Mouse (Mus musculus) heart, adult 2 months (tissue): Measurements from ENCODE around the gene Mpst. TPM values are rescaled to one million over a fixed set of nuclear protein-coding genes. Genes with fewer than 3 reads are reported as not detected.
A peak's percentile ranks its signal among the peaks of the same experiment; 100 is the strongest.

Experiments used
- DNase-seq, 2 experiments: peaks; one replicate each; pipeline ENCODE4 v3.0.0; 2021
- H3K27ac ChIP-seq: fragments of 200-600 bp; 2 replicates; pipeline ENCODE4 v1.8.1; 2022
- H3K27me3 ChIP-seq: fragments of 200-500 bp; 2 replicates; pipeline ENCODE4 v1.6.1; 2012; ENCODE audit warnings: mild to moderate bottlenecking, low read length, inconsistent platforms, mixed read lengths; ENCODE audit not compliant: control insufficient read depth, insufficient read depth
- H3K36me3 ChIP-seq: fragments of 200-500 bp; 2 replicates; pipeline ENCODE4 v1.6.1; 2012; ENCODE audit warnings: low read length, inconsistent platforms; ENCODE audit not compliant: control insufficient read depth, insufficient read depth
- H3K4me1 ChIP-seq: fragments of 200-500 bp; 2 replicates; pipeline ENCODE4 v1.6.1; 2011; ENCODE audit warnings: low read length; ENCODE audit not compliant: control insufficient read depth, insufficient read depth
- H3K4me3 ChIP-seq: fragments of 200-600 bp; 2 replicates; pipeline ENCODE4 v1.8.1; 2022
- H3K79me2 ChIP-seq: fragments of 200-500 bp; replicated peaks from 2 replicates; pipeline ENCODE4 v1.6.1; 2012; ENCODE audit warnings: mild to moderate bottlenecking, inconsistent platforms, low read length, moderate library complexity, mixed read lengths; ENCODE audit not compliant: control insufficient read depth, insufficient read depth
- H3K9ac ChIP-seq: fragments of 200-500 bp; 2 replicates; pipeline ENCODE4 v1.6.1; 2012; ENCODE audit warnings: low read depth, mild to moderate bottlenecking, control low read depth, inconsistent platforms, low read length, mixed read lengths
- CTCF ChIP-seq: fragments of 200-600 bp; IDR thresholded peaks from 2 replicates; pipeline ENCODE4 v1.8.1; 2022; ENCODE audit warnings: antibody characterized with exemption, mild to moderate bottlenecking, moderate library complexity
- EP300 ChIP-seq: fragments of 200-500 bp; IDR thresholded peaks from 2 replicates; pipeline ENCODE4 v1.6.1; 2011; ENCODE audit warnings: low read depth, low read length, control low read depth; ENCODE audit not compliant: insufficient read depth
- POLR2A ChIP-seq: fragments of 200-500 bp; IDR thresholded peaks from 2 replicates; pipeline ENCODE4 v1.6.1; 2011; ENCODE audit warnings: mild to moderate bottlenecking, low read depth, low read length, control low read depth; ENCODE audit not compliant: insufficient read depth
- WGBS: fragments of 180-500 bp; shearing (Covaris S2); methylation state at CpG from one replicate; pipeline ENCODE4 v1.1.7; 2018; 5-methylcytosine and 5-hydroxymethylcytosine counted together
- intact Hi-C: fragments of 180-260 bp; cut with DNase I; formaldehyde crosslinking; loops from one replicate; pipeline ENCODE4 v1.15.1; 2025
- long read RNA-seq: library from polyadenylated mRNA; stranded (forward); transcript quantifications from one replicate; pipeline ENCODE4 v2.0.0, GENCODE M21; 2021
- polyA plus RNA-seq: library from polyadenylated mRNA; depleted of rRNA; stranded (reverse); fragments of >200 nt; gene quantifications from 2 replicates; pipeline ENCODE4 v1.2.3, GENCODE M21; 2012; rRNA removed
- total RNA-seq, 2 experiments: library from RNA; stranded (reverse); gene quantifications; 2 replicates each; pipeline ENCODE4 v1.2.3; 2021

Gene Mpst
- total RNA-seq = 10 to 100 TPM; 37.5 to 45.9 TPM
- 64.5 and 79.5 TPM in 2 replicates for polyA plus RNA-seq
- long read RNA-seq, partial matches to known transcripts = 0 of 1 reads
- long read RNA-seq, other reads (novel, unspliced or antisense) = 1 of 1 reads

DNA sequence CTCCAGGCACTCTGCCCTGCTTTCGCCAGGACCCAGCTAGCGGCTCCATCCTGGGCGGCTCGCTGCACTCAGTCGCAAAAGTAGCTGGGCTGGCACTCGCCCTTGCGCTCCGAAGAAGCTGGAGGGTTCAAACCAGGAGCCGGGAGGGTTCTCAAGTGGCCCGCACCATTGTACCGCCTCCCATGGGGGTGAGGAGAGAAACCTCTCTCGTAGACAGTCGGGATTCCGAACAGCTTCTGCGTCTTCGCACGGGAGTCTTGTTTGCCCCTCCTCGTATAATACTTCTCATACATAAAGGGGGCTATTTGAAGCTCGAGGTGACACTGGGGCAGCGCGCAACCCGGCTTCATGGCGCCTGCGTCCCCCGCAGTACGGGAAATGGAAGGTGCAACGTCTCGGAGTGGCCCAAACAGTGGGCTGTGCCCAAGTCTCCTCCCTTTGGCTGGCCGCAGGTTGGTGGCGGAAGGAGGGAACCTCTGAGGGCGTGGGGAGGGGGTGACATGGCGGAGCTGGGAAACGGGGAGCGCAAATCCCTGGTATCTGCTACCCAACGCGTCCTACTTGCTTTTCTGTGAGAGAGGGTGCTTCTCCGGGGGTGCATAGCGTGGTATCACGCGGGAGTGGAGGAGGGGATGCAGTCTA is at the start of gene Mpst:
Gene Mpst (plus strand): TSS at position 124 of the 642 bp plus-strand sequence.
- no peaks in the 10 kb centered on the region for H3K27me3 ChIP-seq
- peak within 1 kb of the TSS; percentile 67 for H3K4me3 ChIP-seq
- H3K36me3 ChIP-seq = no peaks in the 10 kb centered on the region; the same call in 1 of the 2 replicates
- peaks cover 23% of the 10 kb centered on the region for H3K4me1 ChIP-seq
- intact Hi-C loops = loop anchor here (2.0 kb wide), 1 partner anchor 22 kb away; the partner anchor contains the start of gene Kctd17
- peak; percentile 85 for TF ChIP-seq POLR2A
- TF ChIP-seq EP300 = no peak
- TF ChIP-seq CTCF = 0 out of 2 replicates have a peak, but pooled peaks have one; percentile 4
- WGBS = under 1% methylated on average over 40 of the region's 40 CpGs
- DNase-seq = peak; percentile 93 to 94
- peak within 1 kb of the TSS; percentile 98 for H3K27ac ChIP-seq
- H3K9ac ChIP-seq = peak within 1 kb of the TSS; percentile 85
- no peaks in the 10 kb centered on the region for H3K79me2 ChIP-seq

DNA sequence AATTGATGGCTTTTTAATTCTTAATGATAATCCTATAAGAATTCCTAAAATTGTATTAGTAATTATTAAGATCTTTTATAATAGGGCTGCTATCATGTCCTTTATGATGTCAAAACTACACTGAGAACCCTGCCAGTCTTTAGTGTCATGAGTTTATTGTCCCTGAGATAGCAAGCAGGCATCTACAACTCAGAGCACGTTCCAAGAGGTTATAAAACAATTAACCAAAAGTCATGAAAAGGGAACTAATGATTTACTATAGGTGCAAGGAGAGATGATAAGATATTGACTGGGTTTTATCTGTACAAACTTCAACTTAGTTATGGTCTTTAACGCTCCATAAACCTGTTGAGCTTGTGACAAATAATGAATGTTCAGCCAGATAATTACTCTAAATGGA is 40.3 kb upstream of the Mpst start:
- H3K36me3 ChIP-seq = no peaks in the 10 kb centered on the region
- no peaks in the 10 kb centered on the region for H3K27me3 ChIP-seq
- intact Hi-C loops = loop anchor here (5.0 kb wide), 2 partner anchors 44 to 189 kb away; no protein-coding TSS in a partner anchor
- peaks cover 4% of the 10 kb centered on the region for H3K4me1 ChIP-seq
- H3K4me3 ChIP-seq = no peak overlapping the region
- DNase-seq = no peak
- no peak overlapping the region for H3K27ac ChIP-seq
- H3K79me2 ChIP-seq = no peaks in the 10 kb centered on the region
- no peak overlapping the region for H3K9ac ChIP-seq
- WGBS = 77% methylated on average over 2 of the region's 2 CpGs
- no peak for TF ChIP-seq EP300
- no peak for TF ChIP-seq POLR2A
- no peak for TF ChIP-seq CTCF

DNA sequence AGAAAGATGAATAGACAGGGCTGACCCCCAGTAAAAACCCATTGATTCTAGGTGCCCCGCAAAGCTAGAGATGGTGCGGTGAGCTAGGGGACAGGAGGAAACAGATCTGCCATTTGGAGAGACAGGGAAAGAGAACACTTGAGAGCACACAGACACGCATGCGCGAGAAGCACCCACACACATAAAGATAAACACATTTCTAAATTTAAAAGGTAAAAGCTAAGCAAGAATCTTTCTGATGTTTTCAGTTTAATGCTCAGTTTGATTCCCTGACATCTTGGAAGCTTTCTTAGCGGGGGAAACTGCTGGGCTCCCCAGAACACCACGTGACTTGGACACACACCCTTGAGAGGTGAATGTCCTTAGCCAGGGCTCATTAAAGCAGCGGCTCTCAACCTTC is 39.3 kb upstream of the Mpst start:
- no peaks in the 10 kb centered on the region for H3K79me2 ChIP-seq
- no peak overlapping the region for H3K9ac ChIP-seq
- TF ChIP-seq CTCF = no peak
- no peak for TF ChIP-seq EP300
- TF ChIP-seq POLR2A = no peak
- no peak for DNase-seq
- H3K27me3 ChIP-seq = no peaks in the 10 kb centered on the region
- no peaks in the 10 kb centered on the region for H3K36me3 ChIP-seq
- intact Hi-C loops = loop anchor here (5.0 kb wide), 2 partner anchors 45 to 190 kb away; no protein-coding TSS in a partner anchor
- no peak overlapping the region for H3K27ac ChIP-seq
- H3K4me1 ChIP-seq = peaks cover 4% of the 10 kb centered on the region
- WGBS = 81% methylated on average over 8 of the region's 8 CpGs
- H3K4me3 ChIP-seq = no peak overlapping the region

DNA sequence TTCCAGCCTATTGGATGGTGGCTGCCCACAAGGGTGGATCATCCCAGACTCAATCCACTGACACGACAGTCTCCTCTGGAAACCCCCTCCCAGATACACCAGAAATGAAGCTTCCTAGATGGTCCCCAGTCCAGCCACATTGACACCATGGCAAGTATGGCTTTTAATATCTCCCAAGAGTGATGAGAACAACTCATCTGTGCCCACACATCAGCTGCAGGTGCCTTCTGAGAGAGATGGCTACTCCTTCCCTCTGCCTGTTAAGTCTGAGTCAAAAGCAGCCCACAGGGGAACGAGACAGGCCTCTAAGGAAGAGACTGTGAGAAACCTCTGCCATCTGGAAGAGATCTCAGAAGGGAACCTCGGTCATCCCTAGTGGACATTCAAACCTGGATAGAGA is 38.4 kb upstream of the Mpst start:
- TF ChIP-seq EP300 (no peak), POLR2A (no peak), CTCF (no peak)
- H3K79me2 ChIP-seq = no peaks in the 10 kb centered on the region
- H3K27me3 ChIP-seq = no peaks in the 10 kb centered on the region
- H3K4me3 ChIP-seq = no peak overlapping the region
- no peak for DNase-seq
- H3K9ac ChIP-seq = no peak overlapping the region
- intact Hi-C loops = loop anchor here (5.0 kb wide), 2 partner anchors 46 to 191 kb away; no protein-coding TSS in a partner anchor
- no peak overlapping the region for H3K27ac ChIP-seq
- no peaks in the 10 kb centered on the region for H3K36me3 ChIP-seq
- peaks cover 4% of the 10 kb centered on the region for H3K4me1 ChIP-seq
- 81% methylated on average over 3 of the region's 3 CpGs for WGBS

DNA sequence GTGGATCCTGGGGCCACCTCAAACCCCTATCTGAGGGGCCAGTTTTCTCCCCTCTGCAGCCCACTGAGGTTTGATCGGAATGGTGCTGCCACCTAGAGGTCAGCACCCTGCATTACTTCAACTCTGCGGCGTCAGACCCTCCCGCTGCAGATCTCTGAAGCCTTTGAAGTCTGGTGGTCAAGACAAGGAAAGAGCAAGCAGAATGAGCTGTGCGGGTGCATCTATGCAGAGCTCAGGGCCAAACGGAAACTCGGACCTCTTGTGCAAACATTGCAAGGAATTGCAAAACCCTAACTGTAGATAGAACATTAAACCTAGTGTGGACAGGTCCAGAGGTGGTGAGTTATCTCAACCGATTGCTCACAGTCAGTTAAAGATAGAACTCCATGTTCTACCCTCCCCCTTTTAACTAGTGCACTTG is 37.3 kb upstream of the Mpst start:
- H3K9ac ChIP-seq = no peak overlapping the region
- H3K79me2 ChIP-seq = no peaks in the 10 kb centered on the region
- WGBS = 1% methylated on average over 8 of the region's 8 CpGs
- no peaks in the 10 kb centered on the region for H3K27me3 ChIP-seq
- peak; percentile 53 to 70 for DNase-seq
- intact Hi-C loops = loop anchor here (1.0 to 5.0 kb wide), 3 partner anchors 47 to 192 kb away; no protein-coding TSS in a partner anchor
- TF ChIP-seq POLR2A = no peak
- peak; percentile 98; the same call in 1 of the 2 replicates for TF ChIP-seq CTCF
- 0 out of 2 replicates have a peak, but pooled peaks have one; percentile 23 for TF ChIP-seq EP300
- H3K4me3 ChIP-seq = no peak overlapping the region
- H3K4me1 ChIP-seq = peaks cover 4% of the 10 kb centered on the region
- H3K36me3 ChIP-seq = no peaks in the 10 kb centered on the region
- no peak overlapping the region for H3K27ac ChIP-seq

DNA sequence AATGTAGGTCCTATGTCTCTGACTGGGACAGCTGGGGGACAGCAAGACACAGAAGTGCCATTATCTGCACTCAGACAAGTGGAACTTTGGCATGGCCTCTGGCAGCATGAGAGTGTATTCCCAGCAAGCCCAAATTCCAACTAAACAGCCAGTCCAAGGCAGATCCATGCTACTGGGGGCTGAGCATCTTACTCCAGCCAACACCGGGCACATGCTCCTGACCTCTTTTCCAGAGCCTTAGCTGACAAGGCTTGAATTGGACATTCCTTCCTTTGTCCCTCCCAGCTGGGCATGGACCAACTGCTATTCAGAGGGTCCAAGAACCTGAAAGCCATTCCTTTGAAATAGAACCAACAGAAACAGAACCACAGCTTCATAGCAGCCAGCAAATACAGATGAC is 36.6 kb upstream of the Mpst start:
- 48% methylated on average over 1 of the region's 1 CpGs for WGBS
- no peak overlapping the region for H3K9ac ChIP-seq

More for the DNA sequence above, 36.6 kb upstream of the Mpst start:
- Histone ChIP-seq H3K36me3 (no peaks in the 10 kb centered on the region), H3K4me3 (no peak overlapping the region), H3K27me3 (no peaks in the 10 kb centered on the region), H3K27ac (no peak overlapping the region), H3K79me2 (no peaks in the 10 kb centered on the region), H3K4me1 (peaks cover 4% of the 10 kb centered on the region)
- TF ChIP-seq EP300 = no peak
- no peak for TF ChIP-seq POLR2A
- TF ChIP-seq CTCF = no peak
- intact Hi-C loops = loop anchor here (1.0 to 5.0 kb wide), 3 partner anchors 47 to 192 kb away; no protein-coding TSS in a partner anchor
- no peak for DNase-seq
